Mouse (Mus musculus): ENCODE results near the gene Skint4. TPM values are rescaled to one million over a fixed set of nuclear protein-coding genes. Genes with fewer than 3 reads are reported as not detected.

Skint4 gene
- polyA plus RNA-seq (2015; fragmentation: Nextera tagmentation; extraction: Ambion mirVana) = not detected in 2 replicates

GRCm38 (mm10) chr4:112071716-112072115 is at the start of gene Skint4:
Gene Skint4 (plus strand): TSS chr4:112072016.
- H3K9me3 ChIP-seq = no peaks in the 10 kb centered on the region; the same call in 1 of the 2 replicates
- no peak within 1 kb of the TSS for H3K4me3 ChIP-seq
- H3K27me3 ChIP-seq = no peaks in the 10 kb centered on the region
- no peak within 1 kb of the TSS for H3K4me2 ChIP-seq
- no peak for ATAC-seq (ENCODE audit: low FRiP score, low read depth)
- H3K9ac ChIP-seq = no peak within 1 kb of the TSS
- no peaks in the 10 kb centered on the region for H3K4me1 ChIP-seq (replicated peaks)
- H3K36me3 ChIP-seq = no peaks in the 10 kb centered on the region
- H3K27ac ChIP-seq (replicated peaks) = no peak within 1 kb of the TSS

Other genes starting within 250 kb of the Skint4 start
- gene Slc5a9, start 169.1 kb upstream of the Skint4 start, polyA plus RNA-seq (2015; fragmentation: Nextera tagmentation; extraction: Ambion mirVana) = 0.22 TPM in 1 of 2 replicates, not detected in the other
- not detected in 2 replicates for gene Skint8, start 152.6 kb upstream of the Skint4 start, polyA plus RNA-seq (2015; fragmentation: Nextera tagmentation; extraction: Ambion mirVana)
- gene Skint7, start 99.1 kb upstream of the Skint4 start, polyA plus RNA-seq (2015; fragmentation: Nextera tagmentation; extraction: Ambion mirVana) = not detected in 2 replicates
- not detected in 2 replicates for gene Skint1, start 65.7 kb upstream of the Skint4 start, polyA plus RNA-seq (2015; fragmentation: Nextera tagmentation; extraction: Ambion mirVana)
- gene Skint3, start 160.2 kb downstream of the Skint4 start, polyA plus RNA-seq (2015; fragmentation: Nextera tagmentation; extraction: Ambion mirVana) = not detected in 2 replicates